Mouse (Mus musculus): ENCODE results near the gene Il23a.
"Not testable (repeated sequence)": the region's sequence is repeated elsewhere in the genome, so short reads cannot be mapped to it uniquely, and the experiment has no call there.

Il23a gene

GRCm38 (mm10) chr10:128263393-128264310 lies 34.9 kb downstream of the Il23a start:
- DNase-seq (ENCODE audit: low spot score): no peak

- no peak for DNase-seq (ENCODE audit: low spot score)
Measured at GRCm38 (mm10) chr10:128262300-128262699, 36.3 kb downstream of the Il23a start.

- not testable (repeated sequence) for DNase-seq (ENCODE audit: low spot score)
Measured at GRCm38 (mm10) chr10:128260376-128260775, 38.2 kb downstream of the Il23a start.

- no peak for DNase-seq (ENCODE audit: low spot score)
Measured at GRCm38 (mm10) chr10:128259946-128260345, 38.6 kb downstream of the Il23a start.

- DNase-seq (ENCODE audit: low spot score): no peak
Measured at GRCm38 (mm10) chr10:128258953-128259352, 39.6 kb downstream of the Il23a start.

- DNase-seq (ENCODE audit: low spot score): no peak
Measured at GRCm38 (mm10) chr10:128256328-128256727, 42.2 kb downstream of the Il23a start.

GRCm38 (mm10) chr10:128255925-128256324 lies 42.6 kb downstream of the Il23a start:
- DNase-seq (ENCODE audit: low spot score): no peak

GRCm38 (mm10) chr10:128253677-128254255 lies 44.8 kb downstream of the Il23a start, which contains the start of gene Apon:
Gene Apon (plus strand): TSS chr10:128254096.
- no peak for DNase-seq (ENCODE audit: low spot score)

GRCm38 (mm10) chr10:128250565-128250964 lies 48.0 kb downstream of the Il23a start:
- no peak for DNase-seq (ENCODE audit: low spot score)

GRCm38 (mm10) chr10:128247020-128247732 lies 51.4 kb downstream of the Il23a start:
- no peak for DNase-seq (ENCODE audit: low spot score)

Data from retina, embryonic 14.5 days (tissue).